Mouse (Mus musculus): ENCODE results near the gene Maob. TPM values are rescaled to one million over a fixed set of nuclear protein-coding genes. Genes with fewer than 3 reads are reported as not detected.

The Maob gene
- 3.6 and 5.6 TPM in 2 replicates for polyA plus RNA-seq (2014; fragmentation: Nextera tagmentation; extraction: Ambion mirVana)

DNA sequence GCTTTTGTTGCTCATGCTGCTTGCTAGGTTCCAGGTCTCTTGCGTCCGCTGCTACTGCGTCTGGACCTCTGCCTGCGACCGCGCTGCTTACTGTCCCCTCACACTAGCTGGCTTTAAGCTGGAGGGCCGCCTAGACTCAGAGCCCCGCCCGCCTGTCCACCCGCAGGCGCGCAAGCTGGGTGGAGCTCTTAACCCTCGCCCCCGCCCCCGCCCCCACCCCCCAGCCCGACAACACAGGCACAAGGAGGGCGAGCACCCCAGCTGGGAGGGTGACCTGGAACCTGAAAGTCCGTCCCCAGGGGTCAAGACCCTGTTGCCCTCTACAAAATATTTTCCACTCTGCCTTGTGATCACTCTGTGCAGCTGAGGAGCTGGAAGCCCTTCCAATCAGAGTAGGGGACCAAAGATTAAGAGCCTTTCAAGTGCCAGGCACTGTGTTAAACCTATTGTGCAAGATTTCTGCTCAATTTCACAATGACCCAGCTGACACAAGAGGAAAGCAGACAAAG lies at the start of gene Maob:
TSS of gene Maob (minus strand) at position 106 of the 509 bp plus-strand sequence.
- Histone ChIP-seq H3K4me1 (ENCODE audit: control insufficient read depth, insufficient read depth, low read length) (no peaks in the 10 kb centered on the region), H3K4me2 (replicated peaks; ENCODE audit: low read depth, low read length) (peak within 1 kb of the TSS; percentile 37), H3K9ac (ENCODE audit: low read depth, low read length) (peak within 1 kb of the TSS; percentile 23; the same call in 1 of the 2 replicates), H3K27ac (ENCODE audit: low read depth, low read length) (no peak within 1 kb of the TSS), H3K36me3 (ENCODE audit: control insufficient read depth, insufficient read depth, low read length) (no peaks in the 10 kb centered on the region), H3K27me3 (ENCODE audit: control insufficient read depth, insufficient read depth, low read length) (no peaks in the 10 kb centered on the region), H3K9me3 (ENCODE audit: control insufficient read depth, low read length) (no peaks in the 10 kb centered on the region), H3K4me3 (ENCODE audit: low read length) (peak within 1 kb of the TSS; percentile 23)
- WGBS, result 25% methylated on average over 18 of the region's 18 CpGs
- peak; percentile 68; the same call in 1 of the 2 replicates for ATAC-seq (ENCODE audit: low FRiP score, low TSS enrichment)

DNA sequence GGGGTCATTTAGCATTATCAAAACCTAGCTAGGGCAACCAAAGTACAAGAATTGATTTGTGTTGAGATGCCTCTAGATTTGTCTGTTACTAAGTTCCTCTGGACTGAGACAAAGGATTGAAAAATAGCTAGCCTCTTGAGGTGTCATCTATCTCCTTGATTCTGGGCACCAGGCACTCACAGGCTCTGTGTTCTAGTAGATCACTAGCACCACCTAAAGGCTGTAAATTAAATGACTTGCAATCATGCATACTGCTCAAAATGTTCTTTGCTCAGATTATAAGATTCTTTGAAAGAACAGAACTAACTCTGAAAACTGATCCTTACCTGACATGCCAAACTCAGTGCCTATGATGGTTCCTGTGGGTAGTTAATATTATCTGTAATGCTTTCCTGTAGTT lies 43.1 kb upstream of the Maob start:
- Histone ChIP-seq H3K27ac (ENCODE audit: low read depth, low read length) (no peak overlapping the region), H3K36me3 (ENCODE audit: control insufficient read depth, insufficient read depth, low read length) (no peaks in the 10 kb centered on the region), H3K4me3 (ENCODE audit: low read length) (no peak overlapping the region), H3K9me3 (ENCODE audit: control insufficient read depth, low read length) (no peaks in the 10 kb centered on the region), H3K4me2 (replicated peaks; ENCODE audit: low read depth, low read length) (no peak overlapping the region), H3K27me3 (ENCODE audit: control insufficient read depth, insufficient read depth, low read length) (no peaks in the 10 kb centered on the region), H3K4me1 (ENCODE audit: control insufficient read depth, insufficient read depth, low read length) (no peaks in the 10 kb centered on the region), H3K9ac (ENCODE audit: low read depth, low read length) (no peak overlapping the region)
- no peak for ATAC-seq (ENCODE audit: low FRiP score, low TSS enrichment)

DNA sequence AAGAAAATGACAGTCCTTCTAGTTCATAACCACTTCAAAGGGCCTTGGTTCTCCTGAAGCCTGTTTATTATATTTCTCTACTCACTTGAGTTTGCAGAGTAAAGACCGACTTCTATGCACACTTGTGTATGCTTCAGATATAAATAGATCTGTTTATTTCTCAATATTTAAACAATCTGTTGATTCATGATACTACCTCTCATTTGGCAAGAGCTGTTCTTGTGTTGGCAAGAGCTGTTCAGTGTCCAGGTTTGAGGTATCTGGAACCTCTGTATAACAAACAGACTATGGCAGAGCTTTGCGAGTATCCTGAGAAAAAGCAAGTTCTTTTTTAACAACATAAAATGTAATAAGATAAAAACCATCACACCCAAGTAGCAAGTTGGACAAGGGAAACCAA lies 28.9 kb upstream of the Maob start:
- Histone ChIP-seq H3K4me3 (ENCODE audit: low read length) (no peak overlapping the region), H3K4me2 (replicated peaks; ENCODE audit: low read depth, low read length) (no peak overlapping the region), H3K4me1 (ENCODE audit: control insufficient read depth, insufficient read depth, low read length) (no peaks in the 10 kb centered on the region), H3K36me3 (ENCODE audit: control insufficient read depth, insufficient read depth, low read length) (no peaks in the 10 kb centered on the region), H3K9me3 (ENCODE audit: control insufficient read depth, low read length) (no peaks in the 10 kb centered on the region), H3K27me3 (ENCODE audit: control insufficient read depth, insufficient read depth, low read length) (no peaks in the 10 kb centered on the region), H3K27ac (ENCODE audit: low read depth, low read length) (no peak overlapping the region), H3K9ac (ENCODE audit: low read depth, low read length) (no peak overlapping the region)
- no peak for ATAC-seq (ENCODE audit: low FRiP score, low TSS enrichment)
- WGBS, result 88% methylated on average over 2 of the region's 2 CpGs

DNA sequence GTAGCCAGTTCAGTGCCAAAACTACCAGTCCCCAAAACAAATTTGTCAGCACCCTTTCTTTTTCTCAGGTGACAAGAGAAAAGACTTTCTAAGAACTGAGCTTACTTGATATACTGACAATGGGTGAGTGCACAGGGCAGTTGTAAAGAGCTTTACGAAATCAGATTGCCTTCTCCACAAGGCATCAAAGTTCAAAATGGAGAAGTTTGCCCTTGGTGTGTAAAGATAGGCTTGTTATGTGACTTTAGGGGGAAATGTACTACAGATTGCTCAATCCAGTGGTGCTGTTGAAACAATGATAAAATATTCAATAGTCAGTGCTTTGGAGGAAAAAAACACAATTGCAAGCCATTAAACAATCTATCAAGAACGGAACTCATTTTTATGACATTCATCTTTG lies 24.3 kb upstream of the Maob start:
- no peak for ATAC-seq (ENCODE audit: low FRiP score, low TSS enrichment)
- H3K4me2 ChIP-seq (replicated peaks; ENCODE audit: low read depth, low read length), result no peak overlapping the region
- 77% methylated on average over 2 of the region's 2 CpGs for WGBS
- H3K9me3 ChIP-seq (ENCODE audit: control insufficient read depth, low read length), result no peaks in the 10 kb centered on the region
- no peaks in the 10 kb centered on the region for H3K27me3 ChIP-seq (ENCODE audit: control insufficient read depth, insufficient read depth, low read length)
- H3K4me3 ChIP-seq (ENCODE audit: low read length), result no peak overlapping the region
- H3K9ac ChIP-seq (ENCODE audit: low read depth, low read length), result no peak overlapping the region
- no peaks in the 10 kb centered on the region for H3K4me1 ChIP-seq (ENCODE audit: control insufficient read depth, insufficient read depth, low read length)
- H3K36me3 ChIP-seq (ENCODE audit: control insufficient read depth, insufficient read depth, low read length), result no peaks in the 10 kb centered on the region
- no peak overlapping the region for H3K27ac ChIP-seq (ENCODE audit: low read depth, low read length)

DNA sequence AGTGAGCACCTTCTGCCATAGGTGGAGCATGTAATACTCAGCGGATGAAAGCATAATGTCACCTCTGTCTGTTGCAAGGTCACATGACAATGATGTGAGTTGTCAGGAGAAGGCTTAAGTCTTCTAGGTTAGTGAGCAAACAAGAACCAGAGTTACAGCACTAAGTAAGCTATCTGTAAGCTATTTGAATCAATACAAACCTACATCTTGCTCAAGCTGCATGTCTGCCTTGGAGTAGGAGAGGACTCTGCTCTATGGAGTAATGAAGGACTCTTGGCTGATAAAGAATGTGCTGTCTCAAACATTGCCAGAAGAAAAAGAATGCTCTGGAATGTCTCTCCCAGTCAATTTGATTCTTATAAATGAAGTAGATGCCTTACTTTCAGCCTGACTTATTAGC lies 20.1 kb upstream of the Maob start:
- 89% methylated on average over 1 of the region's 1 CpGs for WGBS
- H3K9me3 ChIP-seq (ENCODE audit: control insufficient read depth, low read length), result no peaks in the 10 kb centered on the region
- H3K9ac ChIP-seq (ENCODE audit: low read depth, low read length), result no peak overlapping the region
- ATAC-seq (ENCODE audit: low FRiP score, low TSS enrichment), result no peak
- H3K4me2 ChIP-seq (replicated peaks; ENCODE audit: low read depth, low read length), result no peak overlapping the region
- no peaks in the 10 kb centered on the region for H3K36me3 ChIP-seq (ENCODE audit: control insufficient read depth, insufficient read depth, low read length)
- no peak overlapping the region for H3K4me3 ChIP-seq (ENCODE audit: low read length)
- H3K4me1 ChIP-seq (ENCODE audit: control insufficient read depth, insufficient read depth, low read length), result no peaks in the 10 kb centered on the region
- H3K27ac ChIP-seq (ENCODE audit: low read depth, low read length), result no peak overlapping the region
- H3K27me3 ChIP-seq (ENCODE audit: control insufficient read depth, insufficient read depth, low read length), result no peaks in the 10 kb centered on the region

DNA sequence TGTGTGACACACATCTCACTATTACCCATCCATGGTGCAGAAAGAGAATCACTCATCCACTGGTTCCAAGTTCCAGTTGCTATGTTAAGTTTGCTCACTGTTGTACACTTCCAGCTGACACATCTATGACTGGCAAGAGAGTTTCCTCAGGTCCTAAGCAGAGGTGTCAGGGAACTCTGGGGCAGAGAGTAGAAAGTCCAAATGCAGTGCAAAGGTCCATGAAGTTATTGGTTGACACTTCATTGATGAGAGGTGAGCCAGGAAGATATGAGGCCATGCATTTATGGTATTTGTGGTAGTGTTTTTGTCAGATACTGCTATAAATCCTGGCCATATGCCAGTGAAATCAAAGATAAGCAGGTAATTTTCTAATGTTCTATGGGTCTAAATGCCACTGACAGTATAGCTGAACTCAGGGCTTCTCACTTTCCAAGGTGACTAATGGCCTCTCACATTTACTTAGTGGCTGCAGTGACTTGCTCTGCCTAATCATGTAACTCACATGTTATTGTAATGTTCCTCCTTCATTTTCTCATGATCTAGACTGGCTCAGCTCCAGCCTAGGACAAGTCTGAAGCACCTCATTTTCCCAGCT lies 19.4 kb upstream of the Maob start:
- Histone ChIP-seq H3K4me1 (ENCODE audit: control insufficient read depth, insufficient read depth, low read length) (no peaks in the 10 kb centered on the region), H3K27ac (ENCODE audit: low read depth, low read length) (no peak overlapping the region), H3K36me3 (ENCODE audit: control insufficient read depth, insufficient read depth, low read length) (no peaks in the 10 kb centered on the region), H3K4me3 (ENCODE audit: low read length) (no peak overlapping the region), H3K9ac (ENCODE audit: low read depth, low read length) (no peak overlapping the region), H3K9me3 (ENCODE audit: control insufficient read depth, low read length) (no peaks in the 10 kb centered on the region), H3K27me3 (ENCODE audit: control insufficient read depth, insufficient read depth, low read length) (no peaks in the 10 kb centered on the region), H3K4me2 (replicated peaks; ENCODE audit: low read depth, low read length) (no peak overlapping the region)
- no peak for ATAC-seq (ENCODE audit: low FRiP score, low TSS enrichment)

DNA sequence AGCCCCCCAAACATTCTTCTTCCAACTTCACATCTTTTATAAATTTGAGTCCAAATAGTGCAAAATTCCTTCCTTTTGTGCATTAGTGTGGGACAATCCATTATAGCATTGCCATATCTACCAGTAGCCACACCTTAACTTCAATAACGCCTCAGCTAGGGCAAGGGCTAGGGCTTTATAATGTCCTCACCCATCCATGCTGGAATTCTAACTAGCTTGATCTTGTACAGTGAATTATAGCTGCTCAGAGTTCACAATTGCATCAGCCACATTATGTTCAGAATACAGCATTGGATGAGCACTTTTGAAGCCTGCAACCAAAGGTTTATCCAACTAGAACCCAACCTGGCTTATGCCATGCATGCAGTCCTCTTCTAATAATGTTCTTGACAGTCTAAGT lies 8.9 kb upstream of the Maob start:
- Histone ChIP-seq H3K27ac (ENCODE audit: low read depth, low read length) (no peak overlapping the region), H3K9ac (ENCODE audit: low read depth, low read length) (no peak overlapping the region), H3K27me3 (ENCODE audit: control insufficient read depth, insufficient read depth, low read length) (no peaks in the 10 kb centered on the region), H3K9me3 (ENCODE audit: control insufficient read depth, low read length) (no peaks in the 10 kb centered on the region), H3K4me2 (replicated peaks; ENCODE audit: low read depth, low read length) (no peak overlapping the region), H3K36me3 (ENCODE audit: control insufficient read depth, insufficient read depth, low read length) (no peaks in the 10 kb centered on the region), H3K4me3 (ENCODE audit: low read length) (no peak overlapping the region), H3K4me1 (ENCODE audit: control insufficient read depth, insufficient read depth, low read length) (no peaks in the 10 kb centered on the region)
- ATAC-seq (ENCODE audit: low FRiP score, low TSS enrichment), result no peak
- 85% methylated on average over 1 of the region's 1 CpGs for WGBS

DNA sequence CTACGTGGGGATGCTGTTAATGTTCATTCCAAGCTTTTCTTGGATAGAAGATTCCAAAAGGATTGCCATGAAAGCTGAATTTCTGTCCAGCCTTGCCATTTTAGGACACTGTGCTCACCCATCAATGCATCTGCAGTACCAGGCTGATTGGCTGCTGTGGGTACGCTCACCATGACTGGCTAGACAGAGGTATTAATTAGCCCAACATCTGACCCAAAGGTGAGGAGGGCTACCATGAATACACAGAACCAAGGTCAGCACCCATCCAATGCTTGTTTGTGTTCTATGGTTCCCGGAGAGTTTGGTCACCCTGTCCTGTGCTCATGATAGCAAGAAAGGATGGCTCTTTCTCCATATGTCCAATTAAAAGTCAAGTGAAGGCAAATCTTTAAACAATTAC lies 1.2 kb downstream of the Maob start:
- WGBS, result 90% methylated on average over 3 of the region's 3 CpGs
- ATAC-seq (ENCODE audit: low FRiP score, low TSS enrichment), result no peak
- H3K9ac ChIP-seq (ENCODE audit: low read depth, low read length), result no peak overlapping the region

DNA sequence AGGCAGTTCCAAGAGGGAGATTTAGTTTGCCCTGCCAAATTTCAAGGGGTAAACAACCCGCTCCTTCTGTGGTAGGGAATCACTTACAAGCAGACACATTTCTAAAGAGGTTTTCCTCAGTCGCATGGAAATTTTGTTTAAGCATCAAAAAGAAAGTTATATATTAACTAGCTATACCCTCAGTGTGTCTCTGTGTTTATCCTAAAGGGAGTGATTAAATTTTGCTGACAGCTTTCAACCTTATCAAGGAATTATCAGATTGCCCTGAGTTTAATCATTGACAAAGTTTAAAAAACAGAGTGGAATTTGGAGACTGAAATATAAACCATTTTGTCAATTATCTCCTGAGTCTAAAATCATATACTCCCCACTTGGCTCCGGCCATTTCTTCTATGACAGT lies 5.1 kb downstream of the Maob start:
- H3K9me3 ChIP-seq (ENCODE audit: control insufficient read depth, low read length), result no peaks in the 10 kb centered on the region
- H3K4me1 ChIP-seq (ENCODE audit: control insufficient read depth, insufficient read depth, low read length), result no peaks in the 10 kb centered on the region
- H3K9ac ChIP-seq (ENCODE audit: low read depth, low read length), result no peak overlapping the region
- no peak overlapping the region for H3K27ac ChIP-seq (ENCODE audit: low read depth, low read length)
- H3K27me3 ChIP-seq (ENCODE audit: control insufficient read depth, insufficient read depth, low read length), result no peaks in the 10 kb centered on the region
- H3K36me3 ChIP-seq (ENCODE audit: control insufficient read depth, insufficient read depth, low read length), result no peaks in the 10 kb centered on the region
- no peak overlapping the region for H3K4me3 ChIP-seq (ENCODE audit: low read length)
- no peak overlapping the region for H3K4me2 ChIP-seq (replicated peaks; ENCODE audit: low read depth, low read length)
- ATAC-seq (ENCODE audit: low FRiP score, low TSS enrichment), result no peak
- WGBS, result 76% methylated on average over 3 of the region's 3 CpGs

More for the DNA sequence above, 1.2 kb downstream of the Maob start:
- H3K36me3 ChIP-seq (ENCODE audit: control insufficient read depth, insufficient read depth, low read length), result no peaks in the 10 kb centered on the region
- H3K4me3 ChIP-seq (ENCODE audit: low read length), result no peak overlapping the region
- H3K9me3 ChIP-seq (ENCODE audit: control insufficient read depth, low read length), result no peaks in the 10 kb centered on the region
- H3K4me1 ChIP-seq (ENCODE audit: control insufficient read depth, insufficient read depth, low read length), result no peaks in the 10 kb centered on the region
- H3K27ac ChIP-seq (ENCODE audit: low read depth, low read length), result no peak overlapping the region
- no peaks in the 10 kb centered on the region for H3K27me3 ChIP-seq (ENCODE audit: control insufficient read depth, insufficient read depth, low read length)
- no peak overlapping the region for H3K4me2 ChIP-seq (replicated peaks; ENCODE audit: low read depth, low read length)

Measured in kidney, embryonic 14.5 days (tissue).